Mouse (Mus musculus) stomach, postnatal 0 days (tissue): Measurements from ENCODE around the gene Ankrd34c.

Experiments
- CTCF ChIP-seq: IDR thresholded peaks from 2 replicates; pipeline ENCODE4 v1.5.1; 2016; ENCODE audit warnings: antibody characterized with exemption, low read depth, mild to moderate bottlenecking, moderate library complexity
- EP300 ChIP-seq: optimal IDR thresholded peaks from 2 replicates; pipeline ENCODE3; 2016; ENCODE audit warnings: antibody characterized with exemption

DNA sequence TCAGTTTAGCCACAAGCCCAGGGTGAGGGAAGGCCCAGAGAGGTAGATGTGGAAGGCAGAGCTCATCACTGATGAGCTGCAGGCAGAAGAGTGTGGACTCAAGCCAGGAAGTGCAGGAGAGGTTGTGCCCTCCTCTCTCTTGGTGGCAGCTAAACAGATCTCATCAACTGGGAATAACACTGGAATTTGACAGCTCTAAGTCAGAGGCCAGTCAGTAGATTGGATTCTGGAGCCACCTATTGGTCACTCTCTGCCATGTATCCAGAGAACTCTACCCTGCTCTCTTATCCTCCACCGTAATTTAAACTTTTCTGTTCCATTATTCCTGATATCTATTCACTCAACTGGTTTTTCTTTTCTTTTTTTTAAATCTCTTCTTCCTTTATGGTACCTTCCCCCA lies 59.3 kb downstream of the Ankrd34c start:
- no peak for TF ChIP-seq EP300
- peak; percentile 72 for TF ChIP-seq CTCF
